Mouse (Mus musculus) liver, embryonic 12.5 days (tissue): ENCODE results near the gene Herc1. TPM values are rescaled to one million over a fixed set of nuclear protein-coding genes. Genes with fewer than 3 reads are reported as not detected.
A peak's percentile ranks its signal among the peaks of the same experiment; 100 is the strongest.

Experiments
- ATAC-seq: fragments of 200-750 bp; cut with Nextera tagmentation; 2 replicates; pipeline ENCODE4 v1.8.0; 2017; ENCODE audit warnings: moderate number of reproducible peaks, mild to moderate bottlenecking, moderate library complexity
- H3K27ac ChIP-seq: fragments of 300-500 bp; sonication (generic); 2 replicates; pipeline ENCODE4 v1.5.1; 2016; ENCODE audit warnings: mild to moderate bottlenecking
- H3K27me3 ChIP-seq: fragments of 300-500 bp; sonication (generic); replicated peaks from 2 replicates; pipeline ENCODE4 v1.6.1; 2016; ENCODE audit warnings: mild to moderate bottlenecking, moderate library complexity
- H3K36me3 ChIP-seq: fragments of 300-500 bp; sonication (generic); 2 replicates; pipeline ENCODE4 v1.6.1; 2016; ENCODE audit warnings: mild to moderate bottlenecking, moderate library complexity
- H3K4me1 ChIP-seq: fragments of 300-500 bp; sonication (generic); 2 replicates; pipeline ENCODE4 v1.6.1; 2016
- H3K4me2 ChIP-seq: fragments of 300-500 bp; sonication (generic); 2 replicates; pipeline ENCODE4 v1.6.1; 2016; ENCODE audit warnings: mild to moderate bottlenecking, moderate library complexity
- H3K4me3 ChIP-seq: fragments of 300-500 bp; sonication (generic); 2 replicates; pipeline ENCODE4 v1.5.1; 2016; ENCODE audit warnings: mild to moderate bottlenecking, moderate library complexity
- H3K9ac ChIP-seq: fragments of 300-500 bp; sonication (generic); 2 replicates; pipeline ENCODE4 v1.6.1; 2016; ENCODE audit warnings: mild to moderate bottlenecking, moderate library complexity
- H3K9me3 ChIP-seq: fragments of 300-500 bp; sonication (generic); replicated peaks from 2 replicates; pipeline ENCODE4 v1.6.1; 2016; ENCODE audit warnings: mild to moderate bottlenecking, moderate library complexity
- whole genome bisulfite sequencing: fragments of 180-500 bp; shearing (Covaris S2); methylation state at CpG from one replicate; pipeline ENCODE4 v1.1.7; 2016; ENCODE audit not compliant: insufficient replicate concordance; 5-methylcytosine and 5-hydroxymethylcytosine counted together
- polyA plus RNA-seq: library from polyadenylated mRNA; unstranded; fragments of >200 nt; fragmentation: Nextera tagmentation; extraction: Ambion mirVana; gene quantifications from 2 replicates; pipeline ENCODE4 v1.2.1, GENCODE M21; 2016

Gene Herc1
- polyA plus RNA-seq, result 35.8 and 37.9 TPM in 2 replicates

- WGBS, result 2% methylated on average over 85 of the region's 85 CpGs
- H3K4me2 ChIP-seq, result peak within 1 kb of the TSS; percentile 91
- H3K36me3 ChIP-seq, result peaks cover 5% of the 10 kb centered on the region
- peak within 1 kb of the TSS; percentile 99 for H3K4me3 ChIP-seq
- peak; percentile 91 for ATAC-seq
- H3K9ac ChIP-seq, result peak within 1 kb of the TSS; percentile 99
- H3K9me3 ChIP-seq, result no peaks in the 10 kb centered on the region
- H3K4me1 ChIP-seq, result peaks cover 67% of the 10 kb centered on the region
- H3K27ac ChIP-seq, result peak within 1 kb of the TSS; percentile 100
- no peaks in the 10 kb centered on the region for H3K27me3 ChIP-seq
Observed at GRCm38 (mm10) chr9:66349860-66350787, at the start of gene Herc1. Gene Herc1, plus strand, starts transcription at chr9:66350450.

DNA sequence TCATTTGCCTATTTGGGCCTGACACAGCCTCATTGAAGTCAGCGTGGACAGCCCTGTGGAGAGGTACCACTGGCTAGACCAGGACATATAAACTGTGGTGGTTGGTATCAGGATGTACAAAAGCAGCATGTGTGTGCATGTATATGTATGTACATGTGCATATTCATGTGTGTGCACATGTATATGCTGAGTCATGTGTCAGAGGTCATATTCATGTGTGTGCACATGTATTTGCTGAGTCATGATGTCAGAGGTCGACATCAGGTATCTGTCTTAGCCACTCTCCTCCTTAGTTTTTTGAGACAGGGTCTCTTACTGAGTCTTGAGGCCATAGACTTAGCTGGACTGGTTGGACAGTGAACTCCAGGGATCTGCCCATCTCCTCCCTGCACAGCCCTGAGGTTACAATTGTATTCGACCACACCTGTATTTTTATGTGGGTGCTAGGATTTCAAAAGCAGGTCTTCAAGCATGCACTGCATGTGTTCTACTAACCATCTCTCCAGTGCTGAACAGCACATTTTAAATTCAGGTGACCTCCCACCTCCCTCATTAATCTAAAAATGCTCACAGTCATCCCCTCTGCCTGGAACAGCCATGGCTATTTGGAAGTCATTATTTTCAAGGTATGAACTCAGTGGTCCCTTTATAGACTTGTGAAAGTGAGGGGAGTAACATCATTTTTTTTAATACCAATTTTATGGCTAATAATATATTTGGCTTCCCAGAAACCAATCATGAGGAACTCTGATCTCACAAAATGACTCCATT, 45.7 kb upstream of the Herc1 start:
- Histone ChIP-seq H3K4me3 (peak overlapping the region; percentile 45; the same call in 1 of the 2 replicates), H3K9ac (no peak overlapping the region), H3K36me3 (no peaks in the 10 kb centered on the region), H3K4me1 (peaks cover 16% of the 10 kb centered on the region), H3K27me3 (no peaks in the 10 kb centered on the region), H3K9me3 (no peaks in the 10 kb centered on the region), H3K4me2 (peak overlapping the region; percentile 61), H3K27ac (no peak overlapping the region)
- WGBS, result 76% methylated on average over 3 of the region's 3 CpGs
- no peak for ATAC-seq

GRCm38 (mm10) chr9:66305121-66306112, 44.8 kb upstream of the Herc1 start:
- Histone ChIP-seq H3K9ac (peak overlapping the region; percentile 48), H3K9me3 (no peaks in the 10 kb centered on the region), H3K27ac (no peak overlapping the region), H3K36me3 (no peaks in the 10 kb centered on the region), H3K4me3 (peak overlapping the region; percentile 45), H3K4me1 (peaks cover 16% of the 10 kb centered on the region), H3K4me2 (peak overlapping the region; percentile 61), H3K27me3 (no peaks in the 10 kb centered on the region)
- 44% methylated on average over 25 of the region's 25 CpGs for WGBS
- ATAC-seq, result no peak

DNA sequence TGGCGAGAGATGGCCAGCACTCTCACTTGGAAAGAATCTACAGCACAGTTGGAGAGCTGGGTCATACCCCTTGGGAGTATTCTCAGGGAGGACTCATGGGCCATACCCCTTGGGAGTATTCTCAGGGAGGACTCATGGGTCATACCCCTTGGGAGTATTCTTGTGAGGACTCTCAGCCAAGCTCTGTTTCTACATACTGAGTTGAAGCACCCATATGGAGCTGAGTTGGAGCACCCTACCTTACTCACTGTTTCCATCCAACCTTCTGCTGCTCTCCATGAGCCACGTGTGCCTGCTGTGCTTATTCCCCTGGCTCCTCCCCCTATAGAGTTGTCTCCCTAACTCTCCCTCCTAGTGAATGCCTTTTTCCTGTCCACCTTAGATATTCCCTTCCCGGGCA, 43.8 kb upstream of the Herc1 start:
- no peaks in the 10 kb centered on the region for H3K9me3 ChIP-seq
- 59% methylated on average over 3 of the region's 3 CpGs for WGBS

GRCm38 (mm10) chr9:66307341-66307740, 42.9 kb upstream of the Herc1 start:
- no peak for ATAC-seq
- Histone ChIP-seq H3K9ac (no peak overlapping the region), H3K4me2 (no peak overlapping the region), H3K4me1 (peaks cover 16% of the 10 kb centered on the region), H3K36me3 (no peaks in the 10 kb centered on the region), H3K27me3 (no peaks in the 10 kb centered on the region), H3K4me3 (no peak overlapping the region), H3K9me3 (no peaks in the 10 kb centered on the region), H3K27ac (no peak overlapping the region)
- WGBS, result 16% methylated on average over 2 of the region's 2 CpGs

More for the DNA sequence above, 43.8 kb upstream of the Herc1 start:
- Histone ChIP-seq H3K4me1 (peaks cover 16% of the 10 kb centered on the region), H3K36me3 (no peaks in the 10 kb centered on the region), H3K9ac (no peak overlapping the region), H3K4me2 (no peak overlapping the region), H3K27me3 (no peaks in the 10 kb centered on the region), H3K27ac (no peak overlapping the region), H3K4me3 (no peak overlapping the region)
- ATAC-seq, result no peak

- ATAC-seq, result no peak
- Histone ChIP-seq H3K9me3 (no peaks in the 10 kb centered on the region), H3K4me3 (no peak overlapping the region), H3K4me2 (no peak overlapping the region), H3K27ac (no peak overlapping the region), H3K27me3 (no peaks in the 10 kb centered on the region), H3K36me3 (no peaks in the 10 kb centered on the region), H3K9ac (no peak overlapping the region), H3K4me1 (peaks cover 16% of the 10 kb centered on the region)
- WGBS, result 69% methylated on average over 4 of the region's 4 CpGs
Observed at GRCm38 (mm10) chr9:66308741-66309140, 41.5 kb upstream of the Herc1 start.

DNA sequence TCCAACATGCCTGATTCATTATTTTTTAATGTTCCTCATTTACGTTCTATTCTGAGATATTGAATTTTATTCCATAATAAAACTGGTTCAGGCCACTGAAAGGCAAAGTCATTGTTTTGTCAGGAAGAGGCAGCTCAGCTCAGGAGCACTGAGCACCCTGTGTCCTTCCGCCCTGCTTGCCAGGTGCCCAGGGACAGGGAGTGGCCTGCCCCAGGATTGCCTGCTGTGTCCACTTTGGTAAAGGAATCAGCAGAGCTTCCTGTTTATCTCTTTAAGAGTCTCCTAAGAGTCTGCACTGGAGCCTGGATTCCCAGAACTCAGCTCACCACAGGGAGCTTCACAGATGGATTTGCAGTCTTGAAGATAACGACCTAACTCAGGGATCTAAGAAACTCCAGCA, 38.8 kb upstream of the Herc1 start:
- Histone ChIP-seq H3K9me3 (no peaks in the 10 kb centered on the region), H3K4me2 (no peak overlapping the region), H3K9ac (no peak overlapping the region), H3K36me3 (no peaks in the 10 kb centered on the region), H3K4me1 (no peaks in the 10 kb centered on the region), H3K4me3 (no peak overlapping the region), H3K27me3 (no peaks in the 10 kb centered on the region), H3K27ac (no peak overlapping the region)
- no peak for ATAC-seq
- WGBS, result 36% methylated on average over 3 of the region's 3 CpGs

- no peak for ATAC-seq
- no peaks in the 10 kb centered on the region for H3K36me3 ChIP-seq
- no peaks in the 10 kb centered on the region for H3K4me1 ChIP-seq
- H3K27me3 ChIP-seq, result 0 out of 2 replicates have a peak, but pooled peaks cover 2% of the 10 kb centered on the region
- H3K27ac ChIP-seq, result no peak overlapping the region
- H3K9ac ChIP-seq, result no peak overlapping the region
- H3K4me2 ChIP-seq, result no peak overlapping the region
- no peak overlapping the region for H3K4me3 ChIP-seq
- WGBS, result 42% methylated on average over 2 of the region's 2 CpGs
- no peaks in the 10 kb centered on the region for H3K9me3 ChIP-seq
Observed at GRCm38 (mm10) chr9:66316603-66317002, 33.6 kb upstream of the Herc1 start.

DNA sequence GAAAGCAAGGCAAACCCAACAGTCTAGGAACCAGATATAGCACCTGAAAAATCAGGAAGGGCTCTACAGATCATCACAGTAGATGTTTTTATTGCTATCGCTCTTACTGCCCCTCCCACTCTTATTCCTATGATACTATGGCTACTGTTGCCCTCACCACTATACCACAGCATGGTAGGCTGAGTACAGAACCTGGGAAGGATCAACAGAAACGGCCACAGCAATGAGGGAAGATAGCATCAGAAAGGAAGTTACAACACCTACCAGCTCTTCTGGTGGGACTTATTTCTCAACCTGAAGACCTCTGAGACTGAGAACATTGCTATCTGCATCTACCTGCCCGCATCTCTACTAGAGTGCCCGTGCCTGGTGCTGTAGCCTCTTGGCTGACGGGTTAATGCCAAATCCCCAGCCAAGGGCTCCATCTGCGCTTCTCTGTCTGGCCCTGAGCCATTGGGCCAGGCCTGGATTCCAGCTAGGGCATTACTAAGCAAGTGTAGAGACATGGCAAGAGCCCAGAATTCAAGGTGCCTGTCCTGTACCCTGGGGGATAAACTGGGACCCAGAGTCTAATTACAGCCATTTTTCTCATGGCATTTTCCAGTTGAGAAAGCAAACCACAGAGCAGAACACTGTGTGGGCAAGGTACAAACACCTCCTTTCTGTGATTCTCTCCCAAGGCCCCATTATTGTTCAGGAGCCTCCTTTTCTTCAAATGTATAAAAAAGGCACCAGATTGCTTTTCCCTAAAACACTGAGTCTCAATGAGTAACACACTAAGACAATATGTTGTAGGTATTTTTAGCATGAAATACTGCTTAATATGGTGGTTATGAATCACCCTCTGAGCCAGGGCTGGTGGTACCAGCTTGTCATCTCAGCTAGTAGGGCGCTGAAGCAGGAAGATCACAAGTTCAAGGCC, 28.0 kb upstream of the Herc1 start:
- no peak overlapping the region for H3K9ac ChIP-seq
- H3K27ac ChIP-seq, result no peak overlapping the region
- 63% methylated on average over 7 of the region's 7 CpGs for WGBS
- H3K36me3 ChIP-seq, result no peaks in the 10 kb centered on the region
- ATAC-seq, result no peak
- no peak overlapping the region for H3K4me3 ChIP-seq
- no peaks in the 10 kb centered on the region for H3K27me3 ChIP-seq
- no peak overlapping the region for H3K4me2 ChIP-seq
- H3K9me3 ChIP-seq, result no peaks in the 10 kb centered on the region
- H3K4me1 ChIP-seq, result 0 out of 2 replicates have a peak, but pooled peaks cover 4% of the 10 kb centered on the region

DNA sequence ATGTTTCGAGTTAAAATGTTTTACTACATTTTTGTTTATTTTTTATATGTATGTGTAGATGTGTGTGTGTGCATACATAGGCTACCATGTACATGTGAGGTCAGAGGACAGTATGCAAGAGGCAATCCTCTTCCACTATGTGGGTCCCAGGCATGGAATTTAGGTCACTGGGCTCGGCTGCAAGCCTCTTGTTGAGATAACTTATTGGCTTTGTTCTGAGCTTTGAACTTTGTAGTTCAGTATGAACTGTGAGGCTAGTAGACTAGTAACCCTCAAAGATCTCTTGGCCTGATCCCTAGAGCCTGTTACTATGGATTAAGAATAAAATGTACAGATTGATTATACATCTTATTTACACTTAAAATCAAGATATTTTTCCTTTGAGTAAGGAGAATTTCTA, 23.4 kb upstream of the Herc1 start:
- H3K27ac ChIP-seq, result no peak overlapping the region
- H3K9ac ChIP-seq, result no peak overlapping the region
- H3K4me2 ChIP-seq, result no peak overlapping the region
- no peaks in the 10 kb centered on the region for H3K27me3 ChIP-seq
- H3K4me3 ChIP-seq, result no peak overlapping the region
- no peaks in the 10 kb centered on the region for H3K9me3 ChIP-seq
- no peaks in the 10 kb centered on the region for H3K36me3 ChIP-seq
- no peak for ATAC-seq
- H3K4me1 ChIP-seq, result 0 out of 2 replicates have a peak, but pooled peaks cover 7% of the 10 kb centered on the region
- 67% methylated on average over 2 of the region's 2 CpGs for WGBS
